In the genomic region with DNA sequence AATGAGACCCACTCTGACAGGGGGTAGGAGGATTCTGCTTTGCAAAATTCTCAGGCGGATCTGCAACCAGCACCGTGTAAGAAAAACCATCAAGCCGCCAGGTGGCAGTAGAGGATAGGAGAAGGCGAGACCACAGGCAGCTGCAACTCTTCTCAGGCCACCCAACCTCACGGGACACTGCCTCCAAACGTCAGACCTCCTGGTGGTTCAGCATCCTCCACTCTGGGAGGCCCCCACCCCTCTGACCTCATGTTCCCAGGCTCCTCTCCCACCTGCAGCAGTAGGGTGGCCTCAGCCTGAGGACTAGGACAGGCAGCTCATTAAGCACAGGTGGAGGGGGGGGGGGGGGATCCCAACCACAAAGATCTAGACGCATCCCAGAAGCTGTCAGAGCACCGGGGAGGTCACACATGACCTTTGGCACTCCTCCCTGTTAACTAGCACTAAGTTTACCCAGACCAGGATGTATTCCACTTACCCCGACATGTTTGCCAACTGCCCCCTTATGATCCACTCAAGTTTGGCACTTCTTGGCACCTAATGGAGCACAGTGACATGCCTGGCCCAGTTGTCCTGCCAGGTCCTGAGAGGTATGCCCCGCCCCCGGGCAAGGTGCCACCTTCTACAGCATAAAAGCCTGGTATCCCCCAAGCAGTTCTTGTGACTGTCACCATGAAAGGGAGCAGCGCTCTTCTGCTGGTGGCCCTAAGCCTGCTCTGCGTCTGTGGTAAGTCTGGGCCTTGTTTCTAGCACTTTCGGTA, we compare ENCODE assay signal across 8 mouse cellular contexts. TPM values are rescaled to one million over a fixed set of nuclear protein-coding genes. Genes with fewer than 3 reads are reported as not detected.
DNase-seq lines count a peak whose midpoint lies in the region; ATAC-seq lines count a peak whose summit lies in the region.

TSS of gene Scgb1c1 (plus strand) at position 643 of the 761 bp plus-strand sequence.

- H3K27ac ChIP-seq in hindbrain, embryonic 15.5 days (replicated peaks): no peak within 1 kb of the TSS

- H3K9ac ChIP-seq in hindbrain, embryonic 15.5 days: no peak within 1 kb of the TSS

- H3K27me3 ChIP-seq in hindbrain, embryonic 15.5 days: peaks cover 7% of the 10 kb centered on the region; the same call in 1 of the 2 replicates

- H3K4me1 ChIP-seq in hindbrain, embryonic 15.5 days (replicated peaks): no peaks in the 10 kb centered on the region

- no peaks in the 10 kb centered on the region for H3K9me3 ChIP-seq in hindbrain, embryonic 15.5 days

- DNase-seq in NIH3T3 (ENCODE audit: low read depth): peak; percentile 93
- DNase-seq in cerebellum, postnatal 14 days: peak; percentile 95 to 99
- peak; percentile 78 to 91 for DNase-seq in frontal cortex, postnatal 25 days (ENCODE audit: low spot score in 2 of 2)
- peak; percentile 87 to 91 for DNase-seq in layer of hippocampus, postnatal 36 days
- DNase-seq in lung, postnatal 25 days (ENCODE audit: low spot score): peak; percentile 92
- DNase-seq in retina, adult 2 months (ENCODE audit: low read depth, low spot score): peak; percentile 67
- DNase-seq in thymus, postnatal 14 days: peak; percentile 92

- peak; percentile 78 for ATAC-seq in hindbrain, embryonic 15.5 days (ENCODE audit: low FRiP score, low read depth)

- 33% methylated on average over 14 of the region's 14 CpGs for WGBS in hindbrain, embryonic 15.5 days

- H3K36me3 ChIP-seq in hindbrain, embryonic 15.5 days: no peaks in the 10 kb centered on the region

- no peak within 1 kb of the TSS for H3K4me2 ChIP-seq in hindbrain, embryonic 15.5 days

- no peak within 1 kb of the TSS for H3K4me3 ChIP-seq in hindbrain, embryonic 15.5 days

RNA-seq across cellular contexts. Expression of gene Scgb1c1, which starts in this region (rescaled TPM):
- polyA plus RNA-seq in hindbrain, embryonic 15.5 days (2015; fragmentation: Nextera tagmentation; extraction: Ambion mirVana): not detected in 2 replicates
- total RNA-seq in layer of hippocampus, postnatal 36 days (2021): not detected

Comparison
In these comparisons a context has a peak if more than half of its experiments do, and no peak if none do; other contexts are left out.
1. Peak in ATAC-seq in hindbrain, embryonic 15.5 days; RNA of the gene not detected or under 1 TPM.
2. Peak in DNase-seq in layer of hippocampus, postnatal 36 days; RNA of the gene not detected or under 1 TPM.